Mouse (Mus musculus): Measurements from ENCODE around the gene Rpl18a.

DNA sequence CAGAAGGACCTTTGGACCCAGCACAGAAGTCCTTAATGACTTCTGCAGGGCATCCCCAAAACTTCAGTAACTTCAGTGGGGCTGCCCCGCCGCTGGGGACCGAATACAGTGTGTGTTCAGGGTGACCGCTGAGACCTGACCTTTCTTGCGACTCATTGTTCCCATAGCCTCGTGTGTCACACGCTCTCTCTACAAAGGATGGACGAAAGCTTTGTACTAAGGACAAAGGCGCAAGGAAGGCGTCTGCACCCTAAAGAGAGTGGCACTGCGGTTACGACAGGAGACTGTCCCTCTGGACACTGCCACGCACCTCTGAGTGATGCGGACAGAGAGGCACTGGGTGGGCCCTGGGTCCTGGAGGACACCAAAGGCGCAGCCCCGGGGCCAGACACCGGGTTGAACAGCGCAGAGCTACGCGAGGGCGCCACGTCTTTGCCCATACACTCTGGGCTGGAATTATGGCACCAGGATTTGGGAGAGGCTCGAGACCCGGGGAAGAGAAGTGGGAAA lies 32.4 kb downstream of the Rpl18a start:
- TF ChIP-seq POLR2A (IDR thresholded peaks at IDR 0.05; ENCODE audit: extremely low read depth, insufficient read depth, low read length) (no peak), CTCF (IDR thresholded peaks at IDR 0.05; ENCODE audit: extremely low read depth, insufficient read depth, low read length) (no peak)

Measured in cortical plate, adult 2 months (tissue).